Mouse (Mus musculus) adrenal gland, adult 8-10 months (tissue): ENCODE data around the gene Hes3. TPM values are rescaled to one million over a fixed set of nuclear protein-coding genes. Genes with fewer than 3 reads are reported as not detected.
A peak's percentile ranks its signal among the peaks of the same experiment; 100 is the strongest.

Source experiments
- DNase-seq: peaks from one replicate; pipeline ENCODE4 v3.0.0; 2022
- total RNA-seq, 4 experiments: library from RNA; stranded (reverse); gene quantifications; 2 replicates each; pipeline ENCODE4 v1.2.4; 2022

The Hes3 gene
- total RNA-seq, 4 experiments from 2014 or later = not detected

- no peak for DNase-seq
These were observed 13.2 kb upstream of the Hes3 start for GRCm38 (mm10) chr4:152304685-152305084.

DNA sequence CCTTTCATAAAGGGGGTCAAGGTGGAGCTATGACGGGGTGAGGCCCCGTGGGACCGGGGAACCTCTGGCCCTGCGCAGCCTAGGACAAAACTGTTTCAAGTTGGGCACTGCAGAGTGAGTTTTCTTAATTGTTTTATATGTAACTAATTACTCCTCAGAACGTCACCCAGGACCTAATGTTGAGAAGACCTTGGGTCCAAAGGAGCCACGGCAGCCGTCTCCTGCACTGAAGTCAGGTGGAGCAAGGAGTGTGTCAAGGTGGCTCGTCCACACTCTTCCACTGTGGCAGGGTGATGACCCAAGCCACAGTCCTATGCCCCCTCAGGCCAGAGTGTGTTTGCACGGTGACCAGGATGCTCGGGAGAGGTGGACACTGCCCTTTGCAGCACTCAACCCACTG, 11.7 kb upstream of the Hes3 start:
- no peak for DNase-seq

GRCm38 (mm10) chr4:152302012-152302411, 10.6 kb upstream of the Hes3 start:
- no peak for DNase-seq

DNA sequence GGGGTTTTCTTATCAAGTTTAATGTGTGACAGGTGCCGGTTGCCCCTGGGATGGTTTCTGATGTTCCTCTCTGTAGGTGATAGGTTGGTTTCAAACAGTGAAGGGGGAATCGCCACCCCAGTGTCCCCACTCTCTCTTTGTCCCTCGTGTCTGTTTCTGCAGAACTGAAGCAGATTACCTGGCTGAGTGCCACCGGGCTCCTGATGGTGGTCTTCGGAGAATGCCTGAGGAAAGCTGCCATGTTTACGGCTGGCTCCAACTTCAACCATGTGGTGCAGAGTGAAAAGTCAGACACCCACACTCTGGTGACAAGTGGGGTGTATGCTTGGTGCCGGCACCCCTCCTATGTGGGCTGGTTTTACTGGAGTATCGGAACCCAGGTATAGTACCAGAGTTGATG, 8.9 kb upstream of the Hes3 start:
- no peak for DNase-seq

- DNase-seq = no peak
These were observed 7.4 kb upstream of the Hes3 start for GRCm38 (mm10) chr4:152298836-152299235.

DNA sequence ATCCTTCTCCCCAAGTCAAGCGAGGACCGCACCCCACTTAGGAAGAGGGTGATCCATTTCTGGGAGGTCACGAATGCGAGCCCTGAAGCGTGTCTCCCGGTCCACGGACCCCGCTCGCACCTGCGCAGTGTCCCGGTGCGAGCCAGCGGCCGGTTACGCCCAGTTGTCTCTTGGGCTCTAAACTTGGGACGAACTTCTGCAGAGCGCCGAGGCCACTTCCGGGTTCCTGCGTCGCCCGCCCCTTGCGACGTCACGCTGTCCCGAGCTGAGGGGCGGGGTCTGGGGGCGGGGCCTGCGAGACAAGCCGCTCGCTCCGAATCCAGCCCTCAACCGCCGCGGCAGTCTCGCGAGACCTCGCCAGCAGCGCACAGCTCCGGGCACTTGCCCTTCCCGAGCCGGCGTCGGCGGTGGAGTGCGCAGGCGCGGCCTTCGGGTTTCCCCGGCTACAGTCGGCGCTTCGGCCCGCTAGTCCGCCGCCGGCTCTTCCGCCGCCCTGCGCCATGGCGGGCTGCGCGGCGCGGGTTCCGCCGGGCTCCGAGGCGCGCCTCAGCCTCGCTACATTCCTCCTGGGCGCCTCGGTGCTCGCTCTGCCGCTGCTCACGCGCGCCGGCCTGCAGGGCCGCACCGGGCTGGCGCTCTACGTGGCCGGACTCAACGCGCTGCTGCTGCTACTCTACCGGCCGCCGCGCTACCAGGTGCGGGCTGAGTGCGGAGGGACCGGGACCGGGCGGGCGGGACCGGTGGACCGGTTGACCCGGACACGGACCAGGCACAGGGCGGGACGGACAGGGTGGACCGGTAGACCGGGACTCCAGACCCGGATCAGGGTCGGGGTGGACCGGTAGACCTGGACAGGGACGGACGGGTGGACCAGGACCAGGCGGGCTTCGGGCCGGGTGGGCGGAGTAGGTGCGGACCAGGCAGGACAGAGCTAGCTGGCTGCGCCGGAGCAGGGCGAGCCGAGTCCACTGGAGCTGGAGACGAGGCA, 5.7 kb upstream of the Hes3 start, which contains the start of gene Icmt:
Icmt (plus strand) TSS at position 354 of the 988 bp plus-strand sequence.
- DNase-seq = peak; percentile 99

DNA sequence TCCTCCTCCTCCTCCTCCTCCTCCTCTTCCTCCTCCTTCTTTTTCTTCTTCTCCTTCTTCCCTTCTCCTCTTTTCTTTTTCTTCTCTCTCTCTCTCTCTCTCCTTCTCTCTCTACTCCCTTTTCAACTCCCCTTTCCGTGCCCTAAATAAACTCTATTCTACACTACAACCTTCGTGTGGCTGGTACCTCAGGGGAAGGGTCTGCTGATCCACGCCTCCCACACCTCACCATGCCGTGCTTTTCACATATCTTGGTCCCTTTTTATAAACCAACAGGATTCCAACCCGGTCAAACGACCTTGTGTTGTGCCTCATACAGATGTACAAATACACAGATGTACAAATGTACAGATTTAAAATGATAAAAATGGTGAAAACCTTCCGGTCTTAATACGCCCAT, 4.9 kb upstream of the Hes3 start:
- DNase-seq = no peak

GRCm38 (mm10) chr4:152295916-152296315, 4.5 kb upstream of the Hes3 start:
- DNase-seq = no peak

DNA sequence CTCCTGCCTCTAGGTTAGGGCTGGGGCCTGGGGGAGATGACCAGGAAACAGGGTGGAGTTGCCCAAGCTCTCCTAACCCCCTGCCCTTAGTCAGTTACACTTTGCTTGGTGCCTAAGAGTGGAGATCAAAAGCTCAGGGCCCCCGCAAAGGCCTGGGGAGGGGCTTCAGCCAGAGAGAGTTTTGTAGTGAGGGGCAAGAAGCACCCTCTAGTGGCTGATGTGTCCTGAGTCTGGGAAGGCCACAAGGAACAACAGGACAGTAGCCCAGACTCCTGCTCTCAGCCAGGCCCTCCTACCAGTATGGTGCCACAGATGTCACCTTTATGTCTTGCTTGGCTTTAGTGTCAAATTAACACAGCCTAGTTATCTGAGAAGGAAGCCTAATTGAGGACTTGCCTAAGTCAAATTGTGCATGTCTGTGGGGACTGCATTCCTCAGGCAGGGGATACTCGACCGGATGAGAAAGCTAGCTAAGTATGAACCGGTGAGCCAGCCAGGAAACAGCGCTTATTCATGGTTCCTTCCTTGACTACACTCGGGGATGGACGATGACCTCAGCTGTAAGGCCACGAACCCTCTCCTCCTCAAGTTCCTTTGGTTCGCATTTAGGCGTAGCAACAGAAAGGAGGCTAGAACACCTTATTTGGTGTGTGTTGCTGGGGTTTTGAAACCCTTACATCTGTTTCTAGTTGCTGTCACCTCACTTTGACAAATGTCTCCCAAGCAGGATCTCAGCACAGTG, 2.9 kb upstream of the Hes3 start:
- no peak for DNase-seq

GRCm38 (mm10) chr4:152292102-152292765, 772 bp upstream of the Hes3 start:
- no peak for DNase-seq

GRCm38 (mm10) chr4:152290991-152291390, 471 bp downstream of the Hes3 start:
- no peak for DNase-seq

GRCm38 (mm10) chr4:152290385-152290784, 1.1 kb downstream of the Hes3 start:
- DNase-seq = no peak

GRCm38 (mm10) chr4:152288398-152288945, 3.0 kb downstream of the Hes3 start:
- no peak for DNase-seq

DNA sequence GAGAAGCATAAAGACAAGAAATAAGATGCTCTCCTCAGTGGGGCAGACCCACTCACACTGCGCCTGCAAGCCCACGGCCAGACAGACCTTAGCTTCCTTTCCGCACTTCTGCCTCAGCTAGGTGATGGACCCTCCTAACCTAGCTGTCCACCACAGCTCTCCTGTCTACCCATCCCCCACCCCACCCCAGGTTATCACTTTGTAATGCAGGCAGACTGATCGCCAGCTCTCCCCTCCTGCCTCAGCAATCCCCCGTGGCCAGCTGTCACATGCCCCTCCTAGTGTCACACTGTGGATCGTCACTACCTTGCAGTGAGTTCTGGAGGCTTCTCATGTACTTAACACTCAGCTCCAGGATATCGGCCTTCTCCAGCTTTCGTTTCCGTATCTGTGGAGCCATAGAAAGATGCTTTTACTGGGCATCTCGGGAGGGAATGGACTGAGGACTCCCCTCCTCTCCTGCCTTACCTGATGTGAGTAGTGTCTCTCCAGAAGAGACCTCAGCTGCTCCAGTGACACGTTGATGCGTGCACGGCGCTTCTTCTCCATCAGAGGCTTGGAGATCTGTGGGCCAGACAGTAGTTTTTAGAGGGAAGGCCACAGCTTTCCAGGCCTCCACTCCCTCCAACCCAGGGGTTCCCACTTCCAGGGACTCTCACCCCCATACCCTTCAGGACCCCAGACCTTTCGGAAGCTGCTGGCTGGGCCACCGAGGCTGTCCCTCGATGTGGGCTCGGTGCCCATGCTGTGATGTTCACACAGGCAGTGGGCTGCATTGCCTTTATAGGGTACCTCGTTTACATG, 3.9 kb downstream of the Hes3 start:
- no peak for DNase-seq

GRCm38 (mm10) chr4:152286887-152287286, 4.6 kb downstream of the Hes3 start:
- no peak for DNase-seq

DNA sequence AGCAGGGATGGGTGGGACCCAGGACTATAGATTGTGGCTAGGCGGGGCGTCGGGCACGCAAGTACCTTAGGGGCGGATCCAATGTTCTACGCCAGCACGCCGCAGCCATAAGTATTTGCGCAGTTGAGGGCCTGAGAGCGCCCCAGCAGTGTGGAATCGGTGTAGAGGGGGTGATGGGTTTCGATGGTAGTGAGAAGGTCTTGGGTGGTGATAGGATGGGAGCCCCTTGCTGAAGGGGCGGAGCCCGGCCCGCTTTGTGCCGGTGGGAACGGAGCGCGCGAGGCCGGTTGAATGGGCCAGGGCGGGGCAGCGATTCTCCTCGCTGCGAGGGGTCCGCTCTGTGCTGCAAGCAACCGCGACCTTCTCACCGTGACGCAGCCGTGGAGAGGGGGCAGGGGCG, 5.3 kb downstream of the Hes3 start:
- no peak for DNase-seq

- DNase-seq = no peak
These were observed 6.0 kb downstream of the Hes3 start for GRCm38 (mm10) chr4:152285505-152285904.

GRCm38 (mm10) chr4:152283186-152283950, 8.1 kb downstream of the Hes3 start:
- DNase-seq = peak; percentile 63

- DNase-seq = no peak
These were observed 8.7 kb downstream of the Hes3 start for GRCm38 (mm10) chr4:152282721-152283120.

DNA sequence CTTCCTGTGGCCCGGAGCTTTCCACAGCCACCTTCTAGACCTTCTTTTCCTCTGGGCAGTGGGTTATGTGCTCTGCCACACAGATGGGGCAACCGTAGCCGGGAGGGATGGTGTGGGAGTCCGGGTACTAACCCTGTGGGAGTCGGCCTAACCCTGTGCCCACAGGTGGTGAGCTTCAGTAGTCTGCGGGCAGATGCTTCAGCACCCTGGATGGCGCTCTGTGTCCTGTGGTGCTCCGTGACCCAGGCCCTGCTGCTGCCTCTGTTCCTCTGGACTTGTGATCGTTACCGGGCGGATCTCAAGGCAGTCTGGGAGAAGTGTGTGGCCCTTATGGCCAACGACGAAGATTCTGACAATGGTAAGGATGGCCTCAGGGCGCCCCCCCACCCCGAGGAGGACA, 9.9 kb downstream of the Hes3 start:
- no peak for DNase-seq

GRCm38 (mm10) chr4:152278986-152279385, 12.5 kb downstream of the Hes3 start:
- DNase-seq = no peak
